Mouse (Mus musculus) CH12.LX (cell line): ENCODE results near the gene Rtp2. TPM values are rescaled to one million over a fixed set of nuclear protein-coding genes. Genes with fewer than 3 reads are reported as not detected.

ENCODE experiments used
- DNase-seq: peaks from one replicate; pipeline ENCODE4 v3.0.0-alpha.2; 2013; ENCODE audit errors: extremely low read depth
- H3K27ac ChIP-seq: 2 replicates; pipeline ENCODE4 v1.5.1; 2012; ENCODE audit warnings: low read depth, mild to moderate bottlenecking, control low read depth, moderate library complexity; ENCODE audit not compliant: insufficient read depth
- H3K27me3 ChIP-seq: replicated peaks from 2 replicates; pipeline ENCODE3; 2012; ENCODE audit warnings: inconsistent platforms
- H3K36me3 ChIP-seq, 2 experiments: replicated peaks in 1 of 2; 2 replicates each; pipeline versions ENCODE3 to v1.6.1; 2012; ENCODE audit warnings: inconsistent platforms in 1 of 2, low read length in 1 of 2, mild to moderate bottlenecking in 1 of 2, mixed read lengths in 1 of 2, moderate library complexity in 1 of 2; ENCODE audit not compliant: control insufficient read depth in 1 of 2, insufficient read depth in 1 of 2
- H3K4me1 ChIP-seq, 2 experiments: 2 replicates each; pipeline ENCODE4 v1.6.1; 2012; ENCODE audit warnings: inconsistent platforms in 1 of 2, moderate library complexity in 1 of 2; ENCODE audit not compliant: insufficient read depth in 2 of 2, control insufficient read depth in 1 of 2
- H3K4me2 ChIP-seq: 2 replicates; pipeline ENCODE4 v1.6.1; 2012; ENCODE audit warnings: low read depth, mild to moderate bottlenecking, control low read depth; ENCODE audit not compliant: poor library complexity, insufficient read depth, severe bottlenecking
- H3K4me3 ChIP-seq, 3 experiments: fragments of 150-350 bp in 1 of 3; sonication (generic) in 1 of 3; replicated peaks in 1 of 3; 2 replicates each; pipeline versions ENCODE3 to v1.5.1; 2011 to 2012; ENCODE audit warnings: low read depth in 2 of 3, low read length in 2 of 3, mild to moderate bottlenecking in 2 of 3, moderate library complexity in 2 of 3, control low read depth in 1 of 3, improper control_type of control experiment in 1 of 3, inconsistent platforms in 1 of 3, mixed read lengths in 1 of 3; ENCODE audit not compliant: poor library complexity in 1 of 3
- H3K79me2 ChIP-seq: replicated peaks from 2 replicates; pipeline ENCODE4 v1.6.1; 2012; ENCODE audit warnings: mild to moderate bottlenecking, moderate library complexity; ENCODE audit not compliant: control insufficient read depth, poor library complexity, insufficient read depth, severe bottlenecking; ENCODE audit errors: extremely low read depth
- H3K9ac ChIP-seq: 2 replicates; pipeline ENCODE4 v1.6.1; 2012; ENCODE audit warnings: low read depth, mild to moderate bottlenecking, control low read depth, moderate library complexity; ENCODE audit not compliant: insufficient read depth
- H3K9me3 ChIP-seq: replicated peaks from 2 replicates; pipeline ENCODE3; 2012; ENCODE audit warnings: low read length, inconsistent platforms, mixed read lengths
- CHD1 ChIP-seq: IDR thresholded peaks from 2 replicates; pipeline ENCODE4 v1.6.1; 2012; ENCODE audit warnings: low read depth, low read length, improper control_type of control experiment, inconsistent platforms
- CHD2 ChIP-seq: IDR thresholded peaks from 2 replicates; pipeline ENCODE4 v1.6.1; 2011; ENCODE audit warnings: low read length, improper control_type of control experiment
- E2F4 ChIP-seq: IDR thresholded peaks from 2 replicates; pipeline ENCODE4 v1.6.1; 2011; ENCODE audit warnings: low read depth, low read length, improper control_type of control experiment; ENCODE audit not compliant: insufficient replicate concordance
- ELF1 ChIP-seq: IDR thresholded peaks from 2 replicates; pipeline ENCODE4 v1.6.1; 2014; ENCODE audit warnings: low read depth, mild to moderate bottlenecking, inconsistent platforms, low read length, improper control_type of control experiment
- EP300 ChIP-seq: IDR thresholded peaks from 2 replicates; pipeline ENCODE4 v1.6.1; 2011; ENCODE audit warnings: low read length, improper control_type of control experiment
- HCFC1 ChIP-seq: IDR thresholded peaks from 2 replicates; pipeline ENCODE4 v1.6.1; 2012; ENCODE audit warnings: low read depth, mild to moderate bottlenecking, inconsistent platforms, low read length, improper control_type of control experiment
- KAT2A ChIP-seq: IDR thresholded peaks from 2 replicates; pipeline ENCODE4 v1.6.1; 2012; ENCODE audit warnings: low read length, improper control_type of control experiment, inconsistent platforms; ENCODE audit not compliant: insufficient replicate concordance
- MAX ChIP-seq: IDR thresholded peaks from 2 replicates; pipeline ENCODE4 v1.6.1; 2011; ENCODE audit warnings: low read length, improper control_type of control experiment
- MXI1 ChIP-seq: IDR thresholded peaks from 2 replicates; pipeline ENCODE4 v1.6.1; 2011; ENCODE audit warnings: mild to moderate bottlenecking, low read depth, low read length, improper control_type of control experiment
- NELFE ChIP-seq: IDR thresholded peaks from 2 replicates; pipeline ENCODE4 v1.6.1; 2011; ENCODE audit warnings: low read depth, low read length, improper control_type of control experiment
- NRF1 ChIP-seq: IDR thresholded peaks from 2 replicates; pipeline ENCODE4 v1.6.1; 2014; ENCODE audit warnings: low read depth, mild to moderate bottlenecking, inconsistent platforms, low read length, improper control_type of control experiment, moderate library complexity
- POLR2A ChIP-seq: IDR thresholded peaks from 2 replicates; pipeline ENCODE4 v1.6.1; 2011; ENCODE audit warnings: low read depth, mild to moderate bottlenecking, improper control_type of control experiment, low read length
- RAD21 ChIP-seq: IDR thresholded peaks from 2 replicates; pipeline ENCODE4 v1.6.1; 2011; ENCODE audit warnings: low read depth, mild to moderate bottlenecking, low read length, improper control_type of control experiment, moderate library complexity
- SIN3A ChIP-seq: IDR thresholded peaks from 2 replicates; pipeline ENCODE4 v1.6.1; 2012; ENCODE audit warnings: low read length, improper control_type of control experiment, inconsistent platforms
- TBP ChIP-seq: conservative IDR thresholded peaks from 2 replicates; pipeline ENCODE4 v1.6.1; 2011; ENCODE audit warnings: low read depth, low read length, improper control_type of control experiment
- UBTF ChIP-seq: IDR thresholded peaks from 2 replicates; pipeline ENCODE4 v1.6.1; 2012; ENCODE audit warnings: low read depth, mild to moderate bottlenecking, inconsistent platforms, low read length, improper control_type of control experiment, moderate library complexity
- USF2 ChIP-seq: conservative IDR thresholded peaks from 2 replicates; pipeline ENCODE4 v1.6.1; 2011; ENCODE audit warnings: low read depth, low read length, improper control_type of control experiment
- ZC3H11A ChIP-seq: IDR thresholded peaks from 2 replicates; pipeline ENCODE4 v1.6.1; 2012; ENCODE audit warnings: low read depth, mild to moderate bottlenecking, inconsistent platforms, low read length, improper control_type of control experiment
- ZKSCAN1 ChIP-seq: IDR thresholded peaks from 2 replicates; pipeline ENCODE4 v1.6.1; 2012; ENCODE audit warnings: low read depth, inconsistent platforms, low read length, improper control_type of control experiment, borderline replicate concordance
- ZMIZ1 ChIP-seq: IDR thresholded peaks from 2 replicates; pipeline ENCODE4 v1.6.1; 2012; ENCODE audit warnings: low read depth, mild to moderate bottlenecking, inconsistent platforms, low read length, improper control_type of control experiment
- dilution Hi-C: fragments of 300-500 bp; cut with MboI; formaldehyde crosslinking; loops from 2 replicates; pipeline ENCODE4 v1.14.3; 2020; ENCODE audit warnings: low sequenced_read_pairs; ENCODE audit not compliant: extremely low pct_unique_long_range_greater_than_20kb, extremely low pct_ligation_motif_present
- in situ Hi-C: fragments of 300-500 bp; cut with MboI; formaldehyde crosslinking; loops from 3 replicates; pipeline ENCODE4 v1.14.3; 2019; ENCODE audit warnings: low sequenced_read_pairs, low pct_ligation_motif_present, low pct_unique_long_range_greater_than_20kb, mixed read lengths
- polyA plus RNA-seq: library from polyadenylated mRNA; unstranded; fragments of >175 nt; gene quantifications from 2 replicates; pipeline ENCODE4 v1.2.1, GENCODE M21; 2012; ENCODE audit warnings: low read depth; ENCODE audit not compliant: insufficient read length
- total RNA-seq, 2 experiments: library from RNA; depleted of rRNA; stranded (reverse); fragments of 300-350 nt in 1 of 2; fragments of >200 nt in 1 of 2; gene quantifications; 2 replicates each; pipeline ENCODE4 v1.2.3; 2012 to 2014

Gene Rtp2
- total and polyA plus RNA-seq, 3 experiments: not detected

DNA sequence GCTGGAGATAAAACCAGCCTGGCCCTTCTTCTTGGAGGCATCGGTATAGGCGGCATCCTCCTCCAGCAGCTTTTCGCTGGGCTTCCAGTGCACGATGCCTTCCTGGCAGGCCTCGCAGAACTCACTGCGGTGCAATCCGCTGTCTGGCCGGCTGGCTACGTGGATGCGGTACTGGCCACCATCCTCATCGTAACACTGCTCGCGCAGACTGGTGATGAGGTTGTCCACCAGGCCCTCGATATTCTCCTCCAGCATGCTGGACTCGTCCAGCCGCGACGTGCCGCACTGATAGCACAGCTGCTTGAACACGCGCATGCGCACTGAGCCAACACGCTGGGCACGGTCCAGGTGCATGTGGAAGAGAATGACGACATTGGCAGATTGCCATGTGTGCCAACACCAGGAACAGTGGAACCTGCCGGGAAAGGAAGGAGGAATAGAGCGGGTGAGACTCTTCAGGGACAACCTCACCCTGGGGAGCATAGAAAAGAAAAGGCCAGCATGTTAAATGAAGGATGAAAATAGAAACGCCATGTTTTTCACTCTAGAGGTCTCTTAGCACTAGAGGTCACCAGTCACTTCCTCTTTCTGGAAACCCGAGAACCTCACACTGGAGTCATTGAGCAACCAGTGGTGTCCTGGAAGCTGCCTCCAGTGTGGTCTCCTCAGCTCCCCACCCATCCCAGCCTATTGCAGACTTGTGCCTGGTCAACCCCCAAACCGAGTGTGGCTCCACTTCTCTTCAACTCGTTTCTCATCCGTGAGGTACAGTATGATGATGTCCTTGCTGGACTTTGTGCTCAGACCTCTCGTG, 4.7 kb downstream of the Rtp2 start:
- Histone ChIP-seq H3K27me3 (no peaks in the 10 kb centered on the region), H3K4me3 (no peak overlapping the region), H3K9me3 (no peaks in the 10 kb centered on the region), H3K79me2 (no peaks in the 10 kb centered on the region), H3K4me1 (peaks cover 7 to 11% of the 10 kb centered on the region in 2 experiments), H3K36me3 (no peaks in the 10 kb centered on the region), H3K27ac (no peak overlapping the region), H3K4me2 (no peak overlapping the region), H3K9ac (no peak overlapping the region)
- DNase-seq: peak; percentile 44
- no peak for TF ChIP-seq CHD2
- TF ChIP-seq NRF1: 0 out of 2 replicates have a peak, but pooled peaks have one; percentile 46
- peak; percentile 38; the same call in 1 of the 2 replicates for TF ChIP-seq EP300
- in situ Hi-C loops: no loop called here
- dilution Hi-C loops: no loop called here

DNA sequence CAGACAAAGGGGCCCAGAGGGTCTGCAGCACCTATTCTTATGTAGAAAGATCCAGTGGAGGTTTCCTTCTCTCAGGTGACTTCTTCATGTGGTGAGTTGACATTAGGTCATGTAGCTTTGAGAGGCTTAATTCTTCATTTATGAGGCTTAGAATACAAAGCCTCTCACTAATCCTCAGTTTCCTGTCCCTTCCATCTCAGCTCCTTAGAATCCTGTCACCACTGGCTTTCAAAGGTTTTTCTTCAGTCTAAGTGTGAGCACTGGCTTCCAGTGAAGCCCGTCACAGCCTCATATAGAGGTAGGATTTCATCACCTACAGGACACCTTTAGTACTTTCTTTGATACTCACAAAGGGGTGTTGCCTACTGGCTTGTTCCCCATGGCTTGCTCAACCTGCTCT, 9.3 kb downstream of the Rtp2 start:
- no peak overlapping the region for H3K4me2 ChIP-seq
- in situ Hi-C loops (no loop called here), dilution Hi-C loops (no loop called here)
- DNase-seq: no peak
- peaks cover 6 to 10% of the 10 kb centered on the region in 2 experiments for H3K4me1 ChIP-seq
- peaks cover 5% of the 10 kb centered on the region for H3K9me3 ChIP-seq
- no peaks in the 10 kb centered on the region for H3K36me3 ChIP-seq
- no peak overlapping the region for H3K27ac ChIP-seq
- TF ChIP-seq MAX: no peak
- TF ChIP-seq MXI1: no peak
- TF ChIP-seq ELF1: no peak
- no peak for TF ChIP-seq TBP
- TF ChIP-seq HCFC1: no peak
- no peak for TF ChIP-seq ZC3H11A
- TF ChIP-seq EP300: no peak
- no peak for TF ChIP-seq USF2
- no peak for TF ChIP-seq CHD1
- no peak for TF ChIP-seq ZMIZ1
- no peak for TF ChIP-seq NELFE
- TF ChIP-seq RAD21: no peak
- no peak for TF ChIP-seq E2F4
- TF ChIP-seq ZKSCAN1: no peak
- no peak for TF ChIP-seq UBTF
- no peak for TF ChIP-seq KAT2A
- no peak for TF ChIP-seq POLR2A
- no peak for TF ChIP-seq SIN3A
- no peak overlapping the region for H3K4me3 ChIP-seq
- H3K79me2 ChIP-seq: no peaks in the 10 kb centered on the region
- no peak overlapping the region for H3K9ac ChIP-seq
- H3K27me3 ChIP-seq: peaks cover 4% of the 10 kb centered on the region
